ENCODE assay signal across 15 mouse cellular contexts in the genomic region with DNA sequence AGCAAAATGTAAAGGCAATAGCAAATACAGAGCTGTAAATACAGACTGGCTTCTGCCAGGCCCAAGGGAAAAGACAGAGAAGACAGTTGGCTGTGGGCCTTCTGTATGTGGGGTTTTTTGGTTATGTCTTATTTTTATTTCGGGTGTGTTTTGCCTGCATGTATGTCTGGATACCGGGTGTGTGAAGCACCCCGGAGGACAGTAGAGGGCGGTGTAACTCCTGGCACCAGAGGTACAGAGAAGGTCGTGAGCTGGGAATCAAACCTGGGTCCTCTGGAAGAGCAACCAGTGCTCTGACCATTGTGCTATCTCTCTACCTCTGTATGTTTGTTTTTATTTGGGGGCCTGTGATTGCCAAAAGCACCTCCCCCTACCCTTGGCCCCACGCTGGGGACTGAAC.
DNase-seq lines count a peak whose midpoint lies in the region; ATAC-seq and TF ChIP-seq lines count a peak whose summit lies in the region.
"Had no signal": no experiment of that assay in that cellular context is flagged by ENCODE, and none has a peak within 500 bp of the region (broad histone marks: within the 10 kb centered on the region; RNA-seq: fewer than 3 reads in every experiment).

No protein-coding gene starts in this region.

- WGBS in cerebellum, adult 2 months: 95% methylated on average over 6 of the region's 6 CpGs
- 96% methylated on average over 6 of the region's 6 CpGs for WGBS in liver, adult 2 months
- 92% methylated on average over 6 of the region's 6 CpGs for WGBS in liver, embryonic 11.5 days

- H3K36me3 ChIP-seq in liver, adult 2 months (ENCODE audit: control insufficient read depth, insufficient read depth, low read length): no peaks in the 10 kb centered on the region
- no peaks in the 10 kb centered on the region for H3K36me3 ChIP-seq in liver, embryonic 11.5 days (ENCODE audit: control insufficient read depth, insufficient read depth, low read length)
- H3K36me3 ChIP-seq: embryonic facial prominence, embryonic 12.5 days; heart, embryonic 15.5 days had no signal

- no peak for TF ChIP-seq POLR2A in cerebellum, adult 2 months (IDR thresholded peaks at IDR 0.05; ENCODE audit: borderline replicate concordance, insufficient read depth, low read length)
- no peak for TF ChIP-seq POLR2A in liver, adult 2 months (IDR thresholded peaks at IDR 0.05; ENCODE audit: extremely low read depth, insufficient read depth, low read length)

- TF ChIP-seq CTCF in cerebellum, adult 2 months (IDR thresholded peaks at IDR 0.05; ENCODE audit: borderline replicate concordance, insufficient read depth, low read depth, low read length): peak; percentile 15; the same call in 1 of the 2 replicates
- peak; percentile 48 for TF ChIP-seq CTCF in liver, adult 2 months (IDR thresholded peaks at IDR 0.05; ENCODE audit: low read depth, low read length)

- no peak overlapping the region for H3K4me3 ChIP-seq in cerebellum, adult 2 months (replicated peaks; ENCODE audit: insufficient read depth, low read depth, low read length)
- H3K4me3 ChIP-seq in liver, adult 2 months (ENCODE audit: insufficient read depth, low read depth, low read length): no peak overlapping the region
- no peak overlapping the region for H3K4me3 ChIP-seq in liver, embryonic 11.5 days (ENCODE audit: low read depth, low read length)
- H3K4me3 ChIP-seq: embryonic facial prominence, embryonic 12.5 days; forebrain, embryonic 12.5 days; heart, embryonic 15.5 days had no signal

- no peak for DNase-seq in cerebellum, adult 2 months
- no peak for DNase-seq in cerebellum, adult 11 months
- no peak for DNase-seq in liver, adult 2 months (ENCODE audit: extremely low read depth, low read depth, low spot score)
- DNase-seq in liver, embryonic 11.5 days (ENCODE audit: low spot score): no peak
- DNase-seq in 416B (ENCODE audit: low read depth) (peak; percentile 8), ZHBTc4 (ENCODE audit: low read depth, low spot score) (peak; percentile 48)
- DNase-seq in spleen, postnatal 10 days (ENCODE audit: low spot score in 2 of 2): no peak
- DNase-seq: cerebellum, adult 8-10 months; kidney, adult 11 months; left cerebral cortex, postnatal 4 days; lung, postnatal 10 days had no signal

- no peaks in the 10 kb centered on the region for H3K27me3 ChIP-seq in cerebellum, adult 2 months (ENCODE audit: control insufficient read depth, insufficient read depth, low read length)
- no peaks in the 10 kb centered on the region for H3K27me3 ChIP-seq in liver, adult 2 months (ENCODE audit: control insufficient read depth, insufficient read depth, low read length)
- H3K27me3 ChIP-seq in liver, embryonic 11.5 days (replicated peaks; ENCODE audit: control insufficient read depth, insufficient read depth, low read length): no peaks in the 10 kb centered on the region
- H3K27me3 ChIP-seq: embryonic facial prominence, embryonic 12.5 days; forebrain, embryonic 12.5 days; heart, embryonic 15.5 days had no signal

- no peaks in the 10 kb centered on the region for H3K9me3 ChIP-seq in liver, embryonic 11.5 days (ENCODE audit: control insufficient read depth, low read length)
- H3K9me3 ChIP-seq: embryonic facial prominence, embryonic 12.5 days; forebrain, embryonic 12.5 days; heart, embryonic 15.5 days had no signal

- no peaks in the 10 kb centered on the region for H3K79me2 ChIP-seq in liver, adult 2 months (ENCODE audit: control insufficient read depth, insufficient read depth, low read length)

- ATAC-seq in liver, embryonic 11.5 days (replicated peaks; ENCODE audit: low FRiP score): no peak
- ATAC-seq in activated CD4-positive, CD25-positive, alpha-beta regulatory T cell, adult 4 months: no peak

- no peak overlapping the region for H3K4me2 ChIP-seq in liver, embryonic 11.5 days
- H3K4me2 ChIP-seq: embryonic facial prominence, embryonic 12.5 days; forebrain, embryonic 12.5 days; heart, embryonic 15.5 days had no signal

- H3K4me1 ChIP-seq in cerebellum, adult 2 months (ENCODE audit: control insufficient read depth, insufficient read depth, low read length): peaks cover 12% of the 10 kb centered on the region
- H3K4me1 ChIP-seq in liver, adult 2 months (ENCODE audit: control insufficient read depth, insufficient read depth, low read length): no peaks in the 10 kb centered on the region
- H3K4me1 ChIP-seq in liver, embryonic 11.5 days (replicated peaks; ENCODE audit: control insufficient read depth, insufficient read depth, low read length): peaks cover 6% of the 10 kb centered on the region; the same call in 1 of the 2 replicates

- H3K27ac ChIP-seq in cerebellum, adult 2 months (ENCODE audit: insufficient read depth, low read length): no peak overlapping the region
- no peak overlapping the region for H3K27ac ChIP-seq in liver, adult 2 months (replicated peaks; ENCODE audit: insufficient read depth, low read depth, low read length)
- H3K27ac ChIP-seq in liver, embryonic 11.5 days (ENCODE audit: low read depth, low read length): no peak overlapping the region
- H3K27ac ChIP-seq: embryonic facial prominence, embryonic 12.5 days; heart, embryonic 15.5 days had no signal

- H3K9ac ChIP-seq in liver, adult 2 months (ENCODE audit: low read depth, low read length): no peak overlapping the region
- no peak overlapping the region for H3K9ac ChIP-seq in liver, embryonic 11.5 days (ENCODE audit: low read depth, low read length)
- H3K9ac ChIP-seq: embryonic facial prominence, embryonic 12.5 days; forebrain, embryonic 12.5 days; heart, embryonic 15.5 days had no signal

Comparison
In these comparisons a context has a peak if more than half of its experiments do, and no peak if none do; other contexts are left out.
1. DNase-seq: peak in 416B (single experiment) and ZHBTc4 (single experiment); none in cerebellum, adult 2 months (0 of 2), cerebellum, adult 11 months (single experiment), liver, adult 2 months (single experiment), liver, embryonic 11.5 days (single experiment) and spleen, postnatal 10 days (0 of 2).